Mouse (Mus musculus) spleen, adult 2 months (tissue): ENCODE results near the gene Wdr70. TPM values are rescaled to one million over a fixed set of nuclear protein-coding genes. Genes with fewer than 3 reads are reported as not detected.

Source experiments
- DNase-seq, 2 experiments: peaks; one replicate each; pipeline versions ENCODE4 v3.0.0 to v3.0.0-alpha.2; 2012 to 2021; ENCODE audit warnings: low spot score in 2 of 2, low read depth in 1 of 2
- H3K27ac ChIP-seq: fragments of 200-500 bp; 2 replicates; pipeline ENCODE4 v1.5.1; 2012; ENCODE audit warnings: low read length, inconsistent platforms; ENCODE audit not compliant: insufficient read depth
- H3K27me3 ChIP-seq: fragments of 200-500 bp; 2 replicates; pipeline ENCODE4 v1.6.1; 2012; ENCODE audit warnings: mild to moderate bottlenecking, moderate library complexity, low read length, inconsistent platforms; ENCODE audit not compliant: control insufficient read depth, insufficient read depth
- H3K36me3 ChIP-seq: fragments of 200-500 bp; 2 replicates; pipeline ENCODE4 v1.6.1; 2012; ENCODE audit warnings: mild to moderate bottlenecking, low read length, inconsistent platforms; ENCODE audit not compliant: control insufficient read depth, insufficient read depth
- H3K4me1 ChIP-seq: fragments of 200-500 bp; 2 replicates; pipeline ENCODE4 v1.6.1; 2011; ENCODE audit warnings: inconsistent platforms; ENCODE audit not compliant: control insufficient read depth, insufficient read depth, insufficient read length
- H3K4me3 ChIP-seq: fragments of 200-500 bp; 2 replicates; pipeline ENCODE4 v1.5.1; 2011; ENCODE audit warnings: mild to moderate bottlenecking, inconsistent platforms; ENCODE audit not compliant: insufficient read depth, insufficient read length; ENCODE audit errors: extremely low read depth
- CTCF ChIP-seq: fragments of 200-500 bp; IDR thresholded peaks from 2 replicates; pipeline ENCODE4 v1.5.1; 2011; ENCODE audit warnings: mild to moderate bottlenecking, inconsistent platforms; ENCODE audit not compliant: insufficient read depth, insufficient read length, insufficient replicate concordance; ENCODE audit errors: extremely low read depth
- POLR2A ChIP-seq: fragments of 200-500 bp; IDR thresholded peaks from 2 replicates; pipeline ENCODE4 v1.6.1; 2011; ENCODE audit warnings: low read depth, low read length, inconsistent platforms
- WGBS: fragments of 180-500 bp; shearing (Covaris S2); methylation state at CpG from one replicate; pipeline ENCODE4 v1.1.7; 2018; 5-methylcytosine and 5-hydroxymethylcytosine counted together
- polyA plus RNA-seq: library from polyadenylated mRNA; depleted of rRNA; stranded (reverse); fragments of >200 nt; gene quantifications from 2 replicates; pipeline ENCODE4 v1.2.3, GENCODE M21; 2012

Wdr70 gene
- polyA plus RNA-seq, 1 experiment = 6.6 TPM

- Histone ChIP-seq H3K4me3 (no peak overlapping the region), H3K27me3 (no peaks in the 10 kb centered on the region), H3K27ac (no peak overlapping the region), H3K36me3 (no peaks in the 10 kb centered on the region), H3K4me1 (no peaks in the 10 kb centered on the region)
- 87% methylated on average over 13 of the region's 13 CpGs for WGBS
- TF ChIP-seq CTCF (no peak), POLR2A (no peak)
- DNase-seq = no peak
These were observed 241.6 kb downstream of the Wdr70 start for GRCm38 (mm10) chr15:7857418-7857817.

GRCm38 (mm10) chr15:7842398-7842797 is 256.6 kb downstream of the Wdr70 start:
- Histone ChIP-seq H3K4me1 (no peaks in the 10 kb centered on the region), H3K27ac (no peak overlapping the region), H3K36me3 (no peaks in the 10 kb centered on the region), H3K27me3 (no peaks in the 10 kb centered on the region), H3K4me3 (no peak overlapping the region)
- TF ChIP-seq CTCF = no peak
- TF ChIP-seq POLR2A = no peak
- 80% methylated on average over 4 of the region's 4 CpGs for WGBS
- DNase-seq = no peak

GRCm38 (mm10) chr15:7841664-7842063 is 257.3 kb downstream of the Wdr70 start:
- Histone ChIP-seq H3K36me3 (no peaks in the 10 kb centered on the region), H3K27me3 (no peaks in the 10 kb centered on the region), H3K27ac (no peak overlapping the region), H3K4me1 (no peaks in the 10 kb centered on the region), H3K4me3 (no peak overlapping the region)
- no peak for TF ChIP-seq CTCF
- no peak for DNase-seq
- 93% methylated on average over 1 of the region's 1 CpGs for WGBS

- WGBS = 78% methylated on average over 7 of the region's 7 CpGs
- no peak for TF ChIP-seq POLR2A
- no peak for TF ChIP-seq CTCF
These were observed 260.1 kb downstream of the Wdr70 start for GRCm38 (mm10) chr15:7838921-7839309.

GRCm38 (mm10) chr15:7838060-7838920 is 260.7 kb downstream of the Wdr70 start:
- Histone ChIP-seq H3K36me3 (no peaks in the 10 kb centered on the region), H3K4me3 (no peak overlapping the region), H3K27ac (no peak overlapping the region), H3K27me3 (no peaks in the 10 kb centered on the region), H3K4me1 (no peaks in the 10 kb centered on the region)
- no peak for TF ChIP-seq POLR2A
- TF ChIP-seq CTCF = no peak
- WGBS = 80% methylated on average over 8 of the region's 8 CpGs
- no peak for DNase-seq

More at GRCm38 (mm10) chr15:7838921-7839309, 260.1 kb downstream of the Wdr70 start:
- no peaks in the 10 kb centered on the region for H3K27me3 ChIP-seq
- H3K4me3 ChIP-seq = no peak overlapping the region
- H3K27ac ChIP-seq = no peak overlapping the region
- no peaks in the 10 kb centered on the region for H3K4me1 ChIP-seq
- no peak for DNase-seq
- H3K36me3 ChIP-seq = no peaks in the 10 kb centered on the region

GRCm38 (mm10) chr15:7835404-7835803 is 263.6 kb downstream of the Wdr70 start:
- Histone ChIP-seq H3K36me3 (no peaks in the 10 kb centered on the region), H3K27ac (no peak overlapping the region), H3K4me1 (no peaks in the 10 kb centered on the region), H3K4me3 (no peak overlapping the region), H3K27me3 (no peaks in the 10 kb centered on the region)
- TF ChIP-seq CTCF (no peak), POLR2A (no peak)
- no peak for DNase-seq
- WGBS = 34% methylated on average over 9 of the region's 9 CpGs

- Histone ChIP-seq H3K4me1 (no peaks in the 10 kb centered on the region), H3K4me3 (no peak overlapping the region), H3K27me3 (no peaks in the 10 kb centered on the region), H3K36me3 (no peaks in the 10 kb centered on the region), H3K27ac (no peak overlapping the region)
- 64% methylated on average over 6 of the region's 6 CpGs for WGBS
- TF ChIP-seq POLR2A (no peak), CTCF (no peak)
- no peak for DNase-seq
These were observed 273.5 kb downstream of the Wdr70 start for GRCm38 (mm10) chr15:7825530-7825929.
